Mouse (Mus musculus) Patski (cell line): ENCODE measurements around the gene Selenom. TPM values are rescaled to one million over a fixed set of nuclear protein-coding genes. Genes with fewer than 3 reads are reported as not detected.

Experiments
- ATAC-seq: fragments of 100-300 bp; one replicate; pipeline ENCODE4 v1.8.0; 2021
- CTCF ChIA-PET: fragments of 350-600 bp; sonication (Branson Sonifier 250); formaldehyde crosslinking; loops from one replicate; lab custom pipeline; 2022; ENCODE audit warnings: inconsistent platforms; lab: Charles Lee
- POLR2A ChIA-PET: fragments of 350-600 bp; sonication (Branson Sonifier 250); formaldehyde crosslinking; loops from one replicate; lab custom pipeline; 2022; ENCODE audit warnings: antibody characterized with exemption, inconsistent platforms; lab: Charles Lee
- DNase-seq: peaks from one replicate; pipeline ENCODE4 v3.0.0-alpha.2; 2011; ENCODE audit warnings: low read depth, low spot score
- H3K27me3 ChIP-seq: fragments of 371-371 bp; one replicate; pipeline ENCODE4 v1.5.1; 2021
- CTCF ChIP-seq: fragments of 100-300 bp; IDR thresholded peaks from one replicate; pipeline ENCODE4 v1.5.1; 2021
- in situ Hi-C: fragments of 300-500 bp; cut with MboI; formaldehyde crosslinking; loops from 3 replicates; pipeline ENCODE4 v1.11.1; 2018; ENCODE audit warnings: low pct_unique_long_range_greater_than_20kb, mixed read lengths
- polyA plus RNA-seq: library from polyadenylated mRNA; unstranded; gene quantifications from one replicate; pipeline ENCODE4 v1.2.3, GENCODE M21; 2021

Selenom gene
- 65.1 TPM for polyA plus RNA-seq

DNA sequence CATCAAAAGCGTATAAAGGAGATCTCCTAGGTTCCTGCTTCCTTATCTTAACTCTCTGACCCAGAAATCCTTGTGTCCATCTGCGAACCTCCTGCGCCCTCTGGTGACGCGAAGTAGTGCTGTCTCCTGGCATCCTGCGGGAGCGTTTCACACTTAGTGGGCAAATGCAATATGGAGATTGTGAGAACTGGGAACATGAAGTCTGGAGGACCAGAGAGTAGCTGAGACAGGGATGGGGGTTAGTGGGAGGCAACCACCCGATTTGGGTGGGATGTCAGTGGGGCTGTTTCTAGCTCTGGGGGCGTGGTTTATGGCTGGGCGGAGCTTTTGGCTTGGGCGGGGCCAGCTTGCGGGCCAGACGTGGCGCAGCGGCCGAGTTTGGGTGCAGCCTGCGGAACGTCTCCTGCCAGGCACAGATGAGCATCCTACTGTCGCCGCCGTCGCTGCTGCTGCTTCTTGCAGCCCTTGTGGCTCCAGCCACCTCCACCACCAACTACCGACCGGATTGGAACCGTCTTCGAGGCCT lies at the start of gene Selenom:
Gene Selenom (plus strand): TSS at position 156 of the 526 bp plus-strand sequence.
- POLR2A ChIA-PET = interaction anchor here (2.0 to 2.5 kb wide), 2 partner anchors 12 to 40 kb away, joined by 7 to 9 read pairs; no protein-coding TSS in a partner anchor
- ATAC-seq (peak; percentile 70), DNase-seq (no peak)
- TF ChIP-seq CTCF = peak; percentile 99
- in situ Hi-C loops = loop anchor here (5.0 kb wide), 1 partner anchor 37 kb away; no protein-coding TSS in a partner anchor
- no peaks in the 10 kb centered on the region for H3K27me3 ChIP-seq
- CTCF ChIA-PET = interaction anchor here (0.7 to 14.0 kb wide), 29 partner anchors 9 to 289 kb away, joined by 3 to 154 read pairs (median 5); partner anchors contain the start of gene Inpp5j

DNA sequence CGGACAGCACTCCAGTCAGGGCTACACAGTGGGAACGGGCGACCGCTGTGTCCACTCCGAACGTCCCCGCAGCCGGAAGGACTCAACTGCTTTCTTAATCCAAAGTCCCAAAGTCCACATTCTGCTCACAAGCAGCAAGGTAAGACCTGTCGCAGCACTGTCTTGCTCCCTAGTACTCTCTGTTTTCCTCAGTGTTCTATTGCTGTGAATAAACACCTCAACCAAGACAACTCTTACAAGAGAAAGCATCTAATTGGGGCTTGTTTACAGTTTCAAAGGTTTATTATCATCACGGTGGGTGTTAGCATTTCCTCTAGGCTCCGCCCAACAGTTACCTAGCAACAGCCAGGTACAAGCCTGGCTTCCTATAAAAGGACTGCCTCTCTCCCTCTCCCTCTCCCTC lies 43.0 kb upstream of the Selenom start:
- H3K27me3 ChIP-seq = no peaks in the 10 kb centered on the region
- POLR2A ChIA-PET = no interaction called here
- CTCF ChIA-PET = interaction anchor here (2.0 kb wide), 1 partner anchor 44 kb away, joined by 14 read pairs; the partner anchor contains the start of gene Selenom
- in situ Hi-C loops = loop anchor here (10.0 kb wide), 1 partner anchor 133 kb away; no protein-coding TSS in a partner anchor
- no peak for TF ChIP-seq CTCF
- ATAC-seq (no peak), DNase-seq (no peak)

DNA sequence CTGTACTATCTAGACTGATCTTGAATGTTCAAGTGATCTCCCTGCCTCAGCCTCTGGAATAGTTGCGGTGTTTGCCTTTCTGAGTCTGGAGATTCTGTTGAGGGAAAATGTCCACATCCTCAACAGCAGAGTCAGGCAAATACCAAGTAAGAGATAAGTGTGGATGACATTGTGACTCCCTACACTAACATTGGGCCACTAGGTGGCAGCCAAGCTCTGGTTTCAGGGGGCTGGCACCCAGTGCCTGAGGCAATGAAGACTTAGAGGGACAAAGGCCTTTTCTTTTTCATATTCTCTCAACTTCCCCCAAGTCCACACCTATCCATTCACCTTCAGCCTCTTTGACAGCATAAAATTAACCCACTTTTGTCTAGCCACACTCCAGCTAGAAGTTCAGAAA lies 42.0 kb upstream of the Selenom start:
- CTCF ChIA-PET = interaction anchor here (0.7 to 6.6 kb wide), 4 partner anchors 11 to 342 kb away, joined by 3 to 154 read pairs (median 4); partner anchors contain the start of gene Selenom
- no peaks in the 10 kb centered on the region for H3K27me3 ChIP-seq
- ATAC-seq (no peak), DNase-seq (peak; percentile 25)
- in situ Hi-C loops = loop anchor here (10.0 kb wide), 1 partner anchor 132 kb away; no protein-coding TSS in a partner anchor
- peak; percentile 89 for TF ChIP-seq CTCF
- POLR2A ChIA-PET = interaction anchor here (1.9 kb wide), 1 partner anchor 37 kb away, joined by 5 read pairs; no protein-coding TSS in a partner anchor

DNA sequence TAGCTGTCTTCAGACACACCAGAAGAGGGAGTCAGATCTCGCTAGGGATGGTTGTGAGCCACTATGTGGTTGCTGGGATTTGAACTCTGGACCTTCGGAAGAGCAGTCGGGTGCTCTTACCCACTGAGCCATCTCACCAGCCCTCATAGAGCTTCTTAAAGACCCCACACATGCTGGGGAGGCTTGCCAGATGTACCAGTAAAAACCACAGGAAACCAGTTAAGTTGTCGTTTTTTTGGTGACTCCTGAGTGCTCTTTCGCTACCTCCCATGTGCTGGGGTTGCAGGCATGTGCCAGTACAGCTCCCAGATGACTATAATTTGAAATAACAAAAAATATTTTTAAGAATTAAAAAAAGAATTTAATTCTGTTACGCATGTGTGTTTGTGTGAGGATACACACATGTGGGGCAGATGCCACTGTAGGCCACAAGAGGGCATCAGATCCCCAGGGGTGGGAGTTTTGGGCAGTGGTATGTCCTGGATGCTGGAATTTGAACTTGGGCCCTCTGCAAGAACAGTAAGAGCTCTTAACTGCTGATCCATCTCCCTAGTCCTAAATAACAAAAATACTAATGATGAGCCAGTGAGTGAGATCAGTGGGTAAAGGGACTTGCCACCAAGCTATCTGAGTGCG lies 39.9 kb upstream of the Selenom start:
- in situ Hi-C loops = loop anchor here (5.0 to 10.0 kb wide), 2 partner anchors 38 to 130 kb away; partner anchors contain the start of gene Selenom
- no peaks in the 10 kb centered on the region for H3K27me3 ChIP-seq
- ChIA-PET CTCF (interaction anchor here (0.9 to 6.6 kb wide), 14 partner anchors 9 to 332 kb away, joined by 3 to 154 read pairs (median 4); partner anchors contain the start of genes Inpp5j and Selenom), POLR2A (interaction anchor here (0.9 to 1.6 kb wide), 2 partner anchors 9 to 40 kb away, joined by 3 to 7 read pairs; partner anchors contain the start of gene Selenom)
- peak; percentile 93 for TF ChIP-seq CTCF
- DNase-seq (no peak), ATAC-seq (no peak)

DNA sequence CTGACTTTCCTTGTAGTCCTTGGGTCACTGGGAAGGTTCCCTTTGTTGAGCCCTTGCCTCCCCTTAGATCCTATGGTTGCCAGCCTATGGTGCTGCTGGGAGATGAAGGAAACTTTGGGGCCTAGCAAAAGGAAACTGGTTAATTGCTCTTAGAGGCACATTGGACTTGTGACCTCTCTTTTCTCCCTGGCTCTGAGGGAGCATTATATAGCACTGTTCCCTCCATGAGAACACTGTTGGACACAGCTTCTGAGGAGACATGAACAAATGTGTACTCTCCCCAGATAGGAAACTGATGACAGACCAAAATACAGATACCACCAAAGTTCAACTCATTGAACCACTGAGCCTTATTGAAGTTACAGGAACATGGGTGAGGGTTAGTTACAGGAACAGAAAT lies 39.0 kb upstream of the Selenom start:
- ChIA-PET POLR2A (interaction anchor here (1.4 to 1.6 kb wide), 2 partner anchors 39 to 41 kb away, joined by 4 to 7 read pairs; partner anchors contain the start of gene Selenom), CTCF (interaction anchor here (1.1 to 6.6 kb wide), 10 partner anchors 9 to 331 kb away, joined by 3 to 154 read pairs (median 4); partner anchors contain the start of genes Inpp5j and Selenom)
- TF ChIP-seq CTCF = no peak
- ATAC-seq = no peak
- H3K27me3 ChIP-seq = no peaks in the 10 kb centered on the region
- in situ Hi-C loops = loop anchor here (5.0 to 10.0 kb wide), 2 partner anchors 37 to 129 kb away; partner anchors contain the start of gene Selenom
- no peak for DNase-seq

DNA sequence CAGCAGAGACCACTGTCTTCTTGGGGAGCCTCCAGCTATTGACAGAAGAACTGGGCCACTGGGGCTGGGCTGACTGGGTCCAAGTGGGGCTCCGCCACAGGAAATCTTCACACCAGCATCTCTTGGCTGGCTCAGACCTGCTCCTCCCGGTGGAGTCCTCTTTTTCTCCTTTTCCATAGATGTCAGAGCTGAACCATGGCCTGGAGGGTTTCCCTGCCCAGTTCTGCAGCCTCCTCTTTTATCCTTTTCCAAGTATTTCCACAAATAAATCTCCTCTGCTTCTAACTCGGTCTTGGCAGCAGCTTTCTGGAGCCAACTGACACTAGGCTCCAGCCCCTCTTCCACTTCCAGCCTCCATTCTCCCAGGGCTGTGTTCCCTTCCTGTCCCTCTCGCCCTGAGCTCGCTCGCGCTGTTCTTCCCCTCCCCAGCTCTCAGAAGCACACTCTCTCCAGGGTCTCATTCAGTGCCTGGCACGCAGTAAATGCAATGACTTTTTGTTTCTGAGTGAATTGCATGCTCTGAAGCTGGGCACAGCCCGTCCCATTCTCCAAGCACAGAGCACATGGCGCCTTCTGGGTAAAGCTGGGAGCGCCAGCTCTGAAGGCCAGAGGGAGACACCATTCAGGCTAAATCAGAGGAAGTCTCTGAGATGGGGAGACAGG lies 30.4 kb upstream of the Selenom start:
- ChIA-PET CTCF (interaction anchor here (1.1 to 2.0 kb wide), 2 partner anchors 10 to 30 kb away, joined by 4 to 13 read pairs; partner anchors contain the start of gene Selenom), POLR2A (no interaction called here)
- DNase-seq (no peak), ATAC-seq (no peak)
- H3K27me3 ChIP-seq = no peaks in the 10 kb centered on the region
- TF ChIP-seq CTCF = no peak
- in situ Hi-C loops = no loop called here

DNA sequence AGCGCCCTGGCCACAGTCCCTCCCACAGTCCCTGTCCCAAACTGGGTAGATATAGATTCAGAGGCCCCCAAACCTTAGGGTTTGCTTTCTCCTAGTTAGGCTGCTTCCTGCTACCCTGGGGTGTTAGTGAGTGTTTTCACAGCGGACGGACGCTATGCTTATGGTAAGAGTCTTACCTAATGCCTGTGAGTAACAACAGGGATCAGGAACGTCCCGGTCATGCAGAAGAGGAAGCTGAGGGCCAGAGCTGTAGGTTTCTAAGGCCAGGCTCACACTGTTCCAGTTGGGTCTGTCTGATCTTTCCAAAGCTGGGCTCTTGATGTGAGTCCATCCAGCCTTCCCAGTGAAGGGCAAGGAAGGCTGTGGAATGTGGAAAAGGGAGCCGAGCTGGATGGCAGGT lies 28.1 kb upstream of the Selenom start:
- in situ Hi-C loops = no loop called here
- ATAC-seq = no peak
- POLR2A ChIA-PET = interaction anchor here (0.8 to 1.2 kb wide), 2 partner anchors 9 to 23 kb away, joined by 3 read pairs; no protein-coding TSS in a partner anchor
- H3K27me3 ChIP-seq = no peaks in the 10 kb centered on the region
- TF ChIP-seq CTCF = no peak
- no peak for DNase-seq
- CTCF ChIA-PET = interaction anchor here (1.0 kb wide), 1 partner anchor 28 kb away, joined by 3 read pairs; the partner anchor contains the start of gene Selenom

DNA sequence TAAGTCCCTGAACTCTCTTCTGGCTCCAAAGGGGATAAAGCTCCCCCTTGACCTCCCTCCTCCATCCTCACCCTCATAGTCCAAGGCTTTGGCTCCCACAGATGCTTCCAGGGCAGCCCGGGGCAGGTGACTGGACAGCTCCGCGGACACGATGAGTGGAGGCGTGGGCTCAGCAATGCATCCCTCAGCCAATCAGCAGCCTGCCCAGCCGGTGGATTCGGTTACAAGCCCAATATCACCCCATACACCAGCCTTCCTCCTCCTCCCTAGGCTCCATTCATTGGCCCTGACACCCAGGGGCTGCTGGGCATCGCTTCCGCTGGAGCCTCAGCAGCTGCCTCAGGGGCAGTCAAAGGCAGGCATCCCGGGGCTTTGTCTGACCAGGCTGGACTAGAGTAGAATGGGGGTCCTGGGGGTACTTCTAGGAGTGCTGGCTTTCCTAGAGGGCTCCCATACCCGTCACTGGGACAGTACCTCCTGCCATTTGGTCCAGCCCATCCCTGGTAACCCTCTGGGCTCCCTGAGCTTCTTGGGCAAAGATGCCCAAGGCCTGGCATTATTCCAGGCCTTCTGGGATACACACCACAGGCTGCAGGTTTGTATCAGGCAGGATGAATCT lies 26.4 kb upstream of the Selenom start, which contains the start of gene Pla2g3:
Gene Pla2g3 (plus strand): TSS at position 333 of the 619 bp plus-strand sequence.
- CTCF ChIA-PET = interaction anchor here (1.1 kb wide), 1 partner anchor 21 kb away, joined by 3 read pairs; no protein-coding TSS in a partner anchor
- TF ChIP-seq CTCF = no peak
- DNase-seq (no peak), ATAC-seq (no peak)
- in situ Hi-C loops = no loop called here
- H3K27me3 ChIP-seq = no peaks in the 10 kb centered on the region
- POLR2A ChIA-PET = no interaction called here

DNA sequence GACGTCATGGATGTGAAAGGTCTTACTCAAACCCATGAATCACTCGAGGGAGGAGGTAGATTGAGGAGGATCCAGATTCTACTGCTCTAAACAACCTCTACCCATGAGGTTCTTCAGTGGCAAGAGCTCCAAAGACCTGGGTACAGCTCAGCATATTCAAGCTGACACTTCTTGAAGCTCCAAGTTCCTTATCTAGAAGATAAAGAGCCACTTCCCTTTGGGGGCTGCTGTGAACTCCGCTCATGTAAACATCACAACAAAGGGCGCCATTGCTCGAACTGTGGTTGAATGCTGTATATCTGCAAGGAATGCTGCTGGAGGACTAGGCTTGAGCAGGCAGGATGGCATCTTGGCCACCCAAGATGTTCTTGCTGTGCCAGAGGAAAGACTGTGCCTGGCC lies 25.4 kb upstream of the Selenom start:
- in situ Hi-C loops = no loop called here
- CTCF ChIA-PET = interaction anchor here (1.1 to 1.6 kb wide), 4 partner anchors 14 to 25 kb away, joined by 3 to 6 read pairs (median 4); partner anchors contain the start of gene Selenom
- POLR2A ChIA-PET = no interaction called here
- no peak for ATAC-seq
- no peak for TF ChIP-seq CTCF
- no peaks in the 10 kb centered on the region for H3K27me3 ChIP-seq
- DNase-seq = no peak
